Mouse (Mus musculus): Measurements from ENCODE around the gene Rab11fip5.

Rab11fip5 gene

GRCm38 (mm10) chr6:85353706-85354105 is 20.7 kb downstream of the Rab11fip5 start:
- in situ Hi-C loops (cut with MboI; ENCODE audit: unreplicated experiment in 2 of 2), result no loop called here

DNA sequence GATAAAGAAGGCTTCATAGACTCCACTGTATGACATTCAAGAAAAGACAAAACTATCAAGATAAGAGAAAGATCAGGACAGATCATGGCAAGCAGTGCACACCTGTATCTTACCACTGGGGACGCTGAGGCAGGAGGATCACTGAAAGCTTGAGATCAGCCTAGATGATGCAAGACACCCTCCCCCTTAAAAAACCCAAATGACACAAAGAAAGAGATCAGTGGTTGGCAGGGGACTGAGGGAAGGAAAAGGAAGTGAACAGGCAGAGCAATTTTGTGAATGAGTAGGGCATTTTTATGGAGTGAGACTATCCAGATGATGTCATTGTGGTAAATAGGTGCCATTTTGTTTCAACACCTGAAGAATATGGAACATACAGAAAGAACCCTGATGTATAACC is 24.3 kb downstream of the Rab11fip5 start:
- in situ Hi-C loops (cut with MboI; ENCODE audit: unreplicated experiment in 2 of 2), result no loop called here

GRCm38 (mm10) chr6:85349246-85349645 is 25.2 kb downstream of the Rab11fip5 start:
- in situ Hi-C loops (cut with MboI; ENCODE audit: unreplicated experiment in 2 of 2), result loop anchor here (5.0 to 25.0 kb wide), 3 partner anchors 38 to 1013 kb away; partner anchors contain the start of genes Fam136a (in 1 of the 2) and Snrpg (in 1 of the 2)

- in situ Hi-C loops (cut with MboI; ENCODE audit: unreplicated experiment in 2 of 2), result loop anchor here (5.0 to 25.0 kb wide), 3 partner anchors 39 to 1014 kb away; partner anchors contain the start of genes Fam136a (in 1 of the 2) and Snrpg (in 1 of the 2)
Measured at GRCm38 (mm10) chr6:85348133-85348532, 26.3 kb downstream of the Rab11fip5 start.

DNA sequence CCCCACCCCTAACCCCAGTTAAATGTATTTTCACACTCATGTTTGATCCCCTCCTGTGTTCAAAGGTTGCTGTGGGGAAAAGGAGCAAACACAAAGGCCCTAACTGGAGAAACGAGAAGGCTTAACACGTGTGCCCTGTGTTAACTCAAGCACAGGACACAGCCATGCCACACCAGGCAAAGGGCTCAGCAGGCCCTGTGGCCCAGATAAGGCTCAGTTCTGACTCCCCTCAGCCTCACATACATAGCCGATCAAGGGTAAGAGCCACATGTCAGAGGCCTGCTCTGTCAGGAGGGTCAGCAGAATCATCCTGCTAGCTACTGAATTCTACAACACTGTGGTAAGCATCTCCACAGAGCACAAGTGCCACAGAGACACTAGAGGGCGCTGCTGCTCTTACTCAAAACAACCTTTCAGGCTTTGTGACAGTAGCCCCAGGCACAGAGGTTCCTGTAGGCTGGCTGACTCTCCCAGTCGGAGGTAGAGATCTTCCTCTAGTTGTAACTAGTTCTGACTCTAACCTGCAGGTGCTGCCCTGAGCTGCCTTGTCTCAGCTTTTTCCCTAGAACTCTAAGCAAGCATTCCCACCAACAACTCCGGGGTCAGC is 28.3 kb downstream of the Rab11fip5 start:
- in situ Hi-C loops (cut with MboI; ENCODE audit: unreplicated experiment in 2 of 2), result loop anchor here (5.0 to 25.0 kb wide), 3 partner anchors 41 to 1016 kb away; partner anchors contain the start of genes Fam136a (in 1 of the 2) and Snrpg (in 1 of the 2)

GRCm38 (mm10) chr6:85344929-85345328 is 29.5 kb downstream of the Rab11fip5 start:
- in situ Hi-C loops (cut with MboI; ENCODE audit: unreplicated experiment in 2 of 2), result loop anchor here (5.0 to 25.0 kb wide), 3 partner anchors 42 to 1017 kb away; partner anchors contain the start of genes Fam136a (in 1 of the 2) and Snrpg (in 1 of the 2)

DNA sequence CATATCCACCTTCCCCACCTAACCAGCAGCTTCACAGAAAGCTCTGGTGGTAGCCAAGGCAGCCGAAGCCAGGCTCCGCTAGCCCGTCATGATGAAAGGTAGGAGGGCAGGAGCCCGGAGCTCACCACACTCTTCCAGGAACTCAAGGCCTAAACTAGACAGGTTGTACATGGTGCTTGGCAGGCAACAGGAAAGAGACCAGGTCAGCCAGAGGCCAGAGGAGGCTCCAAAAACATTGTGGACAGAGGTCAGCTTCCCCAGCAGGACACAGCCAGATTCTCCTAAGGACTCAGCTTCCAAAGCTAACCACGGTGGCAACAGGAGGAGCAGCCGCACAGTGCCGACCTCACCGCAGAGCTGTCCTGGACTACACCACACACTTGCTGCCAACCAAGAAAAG is 31.4 kb downstream of the Rab11fip5 start:
- in situ Hi-C loops (cut with MboI; ENCODE audit: unreplicated experiment in 2 of 2), result loop anchor here in 1 of 2 experiments (25.0 kb wide), 1 partner anchor 1019 kb away; the partner anchor contains the start of genes Fam136a and Snrpg

DNA sequence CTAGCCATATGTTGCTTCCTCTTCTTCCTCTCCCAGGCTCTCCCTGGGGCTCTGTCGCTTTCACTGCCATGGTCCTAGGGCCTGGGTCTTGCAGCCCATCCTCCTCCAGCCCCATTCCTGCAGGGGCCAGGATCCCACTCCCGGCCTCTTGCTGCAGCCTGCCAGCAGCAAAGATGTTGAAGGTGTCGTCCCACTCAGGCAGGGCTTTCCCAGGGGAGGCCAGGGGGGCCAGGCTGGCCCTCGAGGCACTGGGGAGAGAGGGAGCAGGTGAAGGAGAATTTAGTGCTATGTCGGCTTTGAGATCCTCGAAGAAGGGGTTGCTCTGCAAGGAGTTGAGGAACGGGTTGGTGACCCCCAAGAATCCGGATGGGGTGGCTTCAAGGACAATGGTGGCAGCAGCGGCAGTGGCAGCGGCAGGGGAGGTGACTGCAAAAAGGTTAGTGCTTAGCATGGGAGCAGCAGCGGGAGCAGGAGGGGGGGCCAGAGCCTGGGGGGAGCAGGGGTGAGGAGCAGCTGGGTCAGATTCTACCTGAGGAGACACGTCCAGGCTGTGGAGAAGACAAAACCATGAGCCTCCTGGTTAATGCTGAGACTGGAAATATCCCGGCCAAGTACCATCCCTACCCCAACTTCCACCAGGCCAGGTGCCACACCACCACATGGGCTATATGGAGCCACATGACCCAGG is 32.5 kb downstream of the Rab11fip5 start:
- in situ Hi-C loops (cut with MboI; ENCODE audit: unreplicated experiment in 2 of 2), result loop anchor here in 1 of 2 experiments (25.0 kb wide), 1 partner anchor 1020 kb away; the partner anchor contains the start of genes Fam136a and Snrpg

DNA sequence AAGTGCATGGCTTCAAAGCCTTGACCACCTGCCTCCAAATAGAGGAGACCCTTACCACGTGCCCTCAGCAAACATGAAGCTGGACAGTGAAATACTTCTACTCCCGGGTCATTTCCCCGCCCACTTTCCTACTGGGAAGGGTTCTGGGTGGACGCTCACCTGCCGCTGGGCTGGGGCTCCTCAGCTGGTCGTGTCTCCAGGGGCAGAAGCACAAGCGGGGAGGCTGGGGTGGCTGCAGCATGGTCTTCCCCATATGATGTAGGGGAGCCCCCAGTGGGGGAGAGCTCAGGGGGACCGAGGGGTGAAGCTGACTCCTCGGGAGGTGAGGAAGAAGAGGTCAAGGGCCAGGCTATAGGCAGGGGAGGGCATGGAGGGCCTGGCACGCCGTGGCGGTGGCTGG is 34.2 kb downstream of the Rab11fip5 start:
- in situ Hi-C loops (cut with MboI; ENCODE audit: unreplicated experiment in 2 of 2), result loop anchor here in 1 of 2 experiments (25.0 kb wide), 1 partner anchor 1022 kb away; the partner anchor contains the start of genes Fam136a and Snrpg

DNA sequence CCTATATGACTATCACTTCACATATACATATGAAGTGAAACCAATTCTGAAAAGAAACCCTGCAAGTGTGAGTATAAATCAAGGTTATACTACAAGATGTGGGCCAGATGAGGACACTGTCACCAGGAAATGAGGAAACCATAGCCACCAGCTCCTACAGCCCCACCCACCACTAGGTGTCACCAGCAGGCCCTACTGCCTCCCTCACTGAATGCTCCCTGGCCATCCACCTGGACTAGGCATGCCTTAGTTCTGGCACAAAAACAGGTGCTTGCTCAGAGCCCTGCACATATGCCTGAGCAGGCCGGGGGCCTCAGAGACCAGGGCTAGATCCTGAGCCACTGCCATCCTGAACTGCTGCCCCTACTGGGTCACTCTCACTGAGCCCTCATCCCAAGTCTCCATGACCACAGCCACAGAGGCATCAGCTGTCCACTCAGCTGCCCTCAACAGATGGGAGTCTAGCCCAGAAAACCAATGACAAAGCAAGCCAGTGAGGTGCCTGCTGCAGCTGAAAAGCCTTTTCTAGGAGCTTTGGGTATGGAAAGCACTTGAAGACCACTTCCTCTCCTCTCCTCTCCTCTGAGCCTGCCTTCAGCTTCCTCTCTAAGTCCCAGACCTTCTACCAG is 35.0 kb downstream of the Rab11fip5 start:
- in situ Hi-C loops (cut with MboI; ENCODE audit: unreplicated experiment in 2 of 2), result loop anchor here in 1 of 2 experiments (25.0 kb wide), 1 partner anchor 1023 kb away; the partner anchor contains the start of genes Fam136a and Snrpg

- in situ Hi-C loops (cut with MboI; ENCODE audit: unreplicated experiment in 2 of 2), result loop anchor here in 1 of 2 experiments (25.0 kb wide), 1 partner anchor 1025 kb away; the partner anchor contains the start of genes Fam136a and Snrpg
Measured at GRCm38 (mm10) chr6:85336944-85337343, 37.5 kb downstream of the Rab11fip5 start.

DNA sequence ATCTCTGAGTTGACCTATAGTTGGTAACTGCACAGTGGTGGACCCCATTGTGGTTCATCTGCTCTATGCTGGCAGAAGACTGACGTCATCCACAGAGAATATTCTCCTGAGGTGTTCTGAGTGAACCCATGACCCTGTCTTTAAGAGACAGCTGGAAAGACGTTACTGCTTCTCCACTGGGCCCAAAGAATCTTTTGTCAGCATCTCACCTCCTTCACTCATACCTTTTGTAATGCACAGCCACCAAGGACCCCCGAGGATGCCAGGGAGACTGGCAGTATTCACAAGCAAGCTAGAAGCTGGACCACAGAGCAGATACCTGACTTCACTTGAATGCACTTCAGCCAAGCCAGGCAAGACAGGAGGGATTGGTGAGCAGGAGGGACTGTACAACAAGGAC is 39.1 kb downstream of the Rab11fip5 start:
- in situ Hi-C loops (cut with MboI; ENCODE audit: unreplicated experiment in 2 of 2), result loop anchor here in 1 of 2 experiments (25.0 kb wide), 1 partner anchor 1027 kb away; the partner anchor contains the start of genes Fam136a and Snrpg

DNA sequence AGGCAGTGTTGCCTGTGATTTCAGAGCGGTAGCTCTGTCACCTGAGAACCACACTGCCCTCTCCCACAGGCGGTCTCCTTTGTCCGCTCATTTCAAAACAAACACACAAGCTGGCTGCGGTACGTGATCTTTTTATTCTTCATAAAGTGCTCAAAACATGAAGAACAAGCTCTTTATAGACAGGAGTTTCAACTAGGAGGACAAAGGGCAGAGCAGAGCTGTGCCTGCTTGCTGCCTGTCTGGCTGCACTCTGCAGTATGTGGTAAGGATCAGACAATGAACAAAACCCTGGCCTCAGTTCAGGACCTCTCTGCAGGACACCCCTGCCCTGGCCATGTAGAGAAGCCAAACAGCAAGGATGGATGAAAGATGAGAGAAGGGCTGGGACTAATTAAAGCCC is 39.6 kb downstream of the Rab11fip5 start:
- in situ Hi-C loops (cut with MboI; ENCODE audit: unreplicated experiment in 2 of 2), result loop anchor here in 1 of 2 experiments (25.0 kb wide), 1 partner anchor 1027 kb away; the partner anchor contains the start of genes Fam136a and Snrpg

GRCm38 (mm10) chr6:85334251-85334650 is 40.2 kb downstream of the Rab11fip5 start:
- in situ Hi-C loops (cut with MboI; ENCODE audit: unreplicated experiment in 2 of 2), result loop anchor here in 1 of 2 experiments (25.0 kb wide), 1 partner anchor 1028 kb away; the partner anchor contains the start of genes Fam136a and Snrpg

GRCm38 (mm10) chr6:85333732-85334131 is 40.7 kb downstream of the Rab11fip5 start:
- in situ Hi-C loops (cut with MboI; ENCODE audit: unreplicated experiment in 2 of 2), result loop anchor here in 1 of 2 experiments (25.0 kb wide), 1 partner anchor 1029 kb away; the partner anchor contains the start of genes Fam136a and Snrpg

GRCm38 (mm10) chr6:85333000-85333669 is 41.3 kb downstream of the Rab11fip5 start, which contains the start of gene Sfxn5:
TSS of gene Sfxn5 (minus strand) at chr6:85333422.
- in situ Hi-C loops (cut with MboI; ENCODE audit: unreplicated experiment in 2 of 2), result loop anchor here in 1 of 2 experiments (25.0 kb wide), 1 partner anchor 1029 kb away; the partner anchor contains the start of genes Fam136a and Snrpg

- in situ Hi-C loops (cut with MboI; ENCODE audit: unreplicated experiment in 2 of 2), result loop anchor here in 1 of 2 experiments (25.0 kb wide), 1 partner anchor 1030 kb away; the partner anchor contains the start of genes Fam136a and Snrpg
Measured at GRCm38 (mm10) chr6:85332351-85332999, 42.0 kb downstream of the Rab11fip5 start.

GRCm38 (mm10) chr6:85331736-85332135 is 42.7 kb downstream of the Rab11fip5 start:
- in situ Hi-C loops (cut with MboI; ENCODE audit: unreplicated experiment in 2 of 2), result loop anchor here in 1 of 2 experiments (25.0 kb wide), 1 partner anchor 1031 kb away; the partner anchor contains the start of genes Fam136a and Snrpg
